Mouse (Mus musculus): Measurements from ENCODE around the gene Hnrnpc. TPM values are rescaled to one million over a fixed set of nuclear protein-coding genes. Genes with fewer than 3 reads are reported as not detected.

Hnrnpc gene
- total RNA-seq (2021) = 100 to 1,000 TPM; 139 to 142 TPM
- long read RNA-seq, experiment 1, transcript Hnrnpc-207 (8 exons, 1,301 nt) = minor isoform, 7 of 83 reads
- long read RNA-seq, experiment 1, transcript Hnrnpc-211 (9 exons, 1,691 nt) = minor isoform, 13 of 83 reads
- long read RNA-seq, experiment 1, transcript Hnrnpc-205 (9 exons, 2,617 nt) = major isoform, 16 of 83 reads
- long read RNA-seq, experiment 1, partial matches to known transcripts = 15 of 83 reads
- long read RNA-seq, experiment 1, other reads (novel, unspliced or antisense) = 21 of 83 reads
- long read RNA-seq, experiment 2, transcript Hnrnpc-205 (9 exons, 2,617 nt) = major isoform, 5 of 47 reads
- long read RNA-seq, experiment 2, transcript Hnrnpc-207 (8 exons, 1,301 nt) = major isoform, 5 of 47 reads
- long read RNA-seq, experiment 2, partial matches to known transcripts = 24 of 47 reads
- long read RNA-seq, experiment 2, other reads (novel, unspliced or antisense) = 9 of 47 reads

DNA sequence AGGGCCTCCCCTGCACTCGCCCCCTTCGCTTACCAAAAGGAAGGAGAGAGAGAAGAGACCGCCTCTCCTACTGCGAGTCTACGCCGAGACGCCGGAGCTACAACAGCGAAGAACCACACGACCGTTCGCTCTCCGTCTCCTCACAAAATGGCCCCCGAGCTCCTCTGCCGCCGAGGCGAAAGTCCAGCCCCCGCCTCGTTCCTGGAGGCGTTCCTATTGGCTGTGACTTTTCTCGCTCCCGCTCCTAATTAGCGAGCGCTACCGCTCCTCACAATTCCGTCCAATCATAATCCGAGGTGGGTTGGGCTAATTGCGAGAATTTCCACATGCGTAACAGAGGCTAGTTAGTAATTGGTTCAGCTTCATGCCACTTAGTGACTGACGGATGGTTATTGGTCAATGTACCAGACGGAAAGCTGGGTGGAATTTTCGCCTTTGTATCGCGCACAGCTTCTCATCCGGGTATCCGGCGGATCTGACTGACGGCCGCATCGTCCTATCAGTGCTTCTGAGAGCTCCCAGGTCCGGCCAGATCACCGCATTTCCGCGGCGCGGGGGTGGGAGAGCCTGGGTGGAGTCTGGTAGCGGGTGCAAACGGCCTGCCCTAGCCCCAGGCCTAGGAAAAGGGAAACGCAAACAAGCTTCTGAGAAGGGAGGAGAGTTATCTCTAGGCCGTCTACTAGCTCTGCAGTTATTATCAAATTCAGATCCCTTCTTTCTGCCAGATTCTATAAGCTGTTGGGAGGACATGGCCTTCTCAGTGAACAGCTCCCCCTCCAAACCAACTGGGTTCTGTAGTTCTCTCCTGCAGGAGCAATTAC, at the start of gene Hnrnpc:
Gene Hnrnpc (minus strand): TSS at position 173 of the 821 bp plus-strand sequence.
- peak; percentile 100 for DNase-seq

DNA sequence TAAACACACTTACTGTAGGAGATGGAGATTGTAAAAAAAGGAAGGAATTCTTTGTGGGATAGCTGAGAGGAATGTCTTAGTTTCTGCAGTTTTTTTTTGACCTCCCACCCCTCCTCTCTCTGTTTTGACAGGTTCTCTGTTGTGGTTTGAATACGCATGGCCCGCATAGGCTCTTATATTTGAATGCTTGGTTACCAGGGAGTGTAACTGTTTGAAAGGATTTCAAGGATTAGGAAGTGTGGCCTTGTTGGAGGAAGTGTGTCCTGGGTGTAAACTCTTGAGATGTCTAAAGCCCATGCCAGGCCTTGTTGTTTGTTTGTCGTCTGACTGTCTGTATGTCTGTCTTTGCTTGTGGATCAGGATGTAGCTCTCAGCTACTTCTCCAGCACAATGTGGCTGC, 48.8 kb upstream of the Hnrnpc start:
- no peak for DNase-seq

DNA sequence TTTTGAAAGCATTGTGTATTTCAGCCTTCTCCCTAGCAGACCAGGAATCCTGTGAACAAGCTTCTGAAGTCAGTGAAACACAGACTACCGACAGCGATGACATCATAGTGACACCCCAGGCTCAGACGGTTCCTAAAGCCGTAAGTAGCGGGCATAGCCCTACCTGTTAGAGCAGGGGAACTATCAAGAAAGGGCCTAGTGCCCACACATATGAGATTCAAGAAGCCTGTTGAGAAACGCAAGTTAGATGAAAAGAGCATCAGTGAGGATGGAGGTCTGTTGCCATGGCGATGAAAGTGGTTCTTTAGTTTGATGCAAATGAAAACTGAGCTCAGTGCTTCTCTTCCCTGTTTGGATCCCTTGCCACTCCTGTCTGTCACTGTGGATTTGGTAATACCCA, 48.4 kb upstream of the Hnrnpc start:
- DNase-seq = no peak

DNA sequence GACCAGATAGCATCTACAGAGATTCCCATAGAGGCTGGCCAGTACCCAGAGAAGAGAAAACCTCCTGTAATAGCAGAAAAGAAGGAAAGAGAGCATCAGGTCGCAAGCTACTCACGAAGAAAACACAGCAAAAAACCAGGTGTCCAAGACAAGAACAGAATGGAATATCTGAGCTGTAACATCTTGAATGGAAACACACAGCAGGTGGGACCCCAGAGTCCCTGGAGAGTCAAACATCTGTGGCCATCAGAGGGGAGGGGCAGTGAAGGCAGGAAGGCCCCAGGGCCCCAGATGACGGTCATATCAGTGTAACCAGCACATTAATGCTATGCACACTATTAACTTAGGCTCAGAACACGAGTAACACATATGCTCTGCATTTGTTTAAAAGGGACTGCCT, 46.1 kb upstream of the Hnrnpc start:
- no peak for DNase-seq

DNA sequence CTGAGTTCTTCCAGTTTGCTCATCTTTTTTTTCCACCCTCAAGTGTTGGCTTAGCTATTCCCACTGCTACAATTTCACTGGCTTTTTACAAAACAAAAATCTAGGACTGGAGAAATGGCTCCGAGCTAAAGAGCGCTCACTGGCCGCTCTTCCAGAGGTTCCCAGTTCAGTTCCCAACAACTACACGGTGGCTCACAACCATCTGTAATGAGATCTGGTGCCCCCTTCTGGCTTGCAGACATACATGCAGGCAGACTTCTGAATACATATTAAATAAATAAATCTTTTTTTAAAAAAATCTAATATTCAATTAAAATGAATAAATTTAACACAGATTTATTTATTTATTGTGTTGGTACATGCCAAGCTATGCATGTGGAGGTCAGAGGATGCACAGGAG, 42.7 kb upstream of the Hnrnpc start:
- DNase-seq = peak in 1 of 2 experiments; percentile 11

DNA sequence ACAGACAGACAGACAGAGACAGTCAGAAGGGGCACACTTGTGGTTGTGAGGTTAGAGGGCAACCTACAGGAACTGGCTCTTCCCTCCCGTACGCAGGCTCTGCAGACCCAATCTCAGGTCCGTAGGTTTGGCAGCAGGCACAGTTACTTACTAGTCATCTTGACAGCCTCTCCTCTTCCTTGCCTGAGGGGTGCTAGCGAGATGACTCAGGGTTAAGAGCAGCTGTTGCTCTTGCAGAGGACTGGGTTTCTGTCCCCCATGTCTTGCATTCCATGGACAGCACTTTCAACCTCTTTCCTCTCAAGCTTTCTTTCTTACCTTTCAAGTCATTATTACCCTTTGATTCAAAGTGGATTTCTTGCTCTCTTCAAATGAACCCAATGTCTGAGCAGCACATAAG, 40.3 kb upstream of the Hnrnpc start:
- no peak for DNase-seq

DNA sequence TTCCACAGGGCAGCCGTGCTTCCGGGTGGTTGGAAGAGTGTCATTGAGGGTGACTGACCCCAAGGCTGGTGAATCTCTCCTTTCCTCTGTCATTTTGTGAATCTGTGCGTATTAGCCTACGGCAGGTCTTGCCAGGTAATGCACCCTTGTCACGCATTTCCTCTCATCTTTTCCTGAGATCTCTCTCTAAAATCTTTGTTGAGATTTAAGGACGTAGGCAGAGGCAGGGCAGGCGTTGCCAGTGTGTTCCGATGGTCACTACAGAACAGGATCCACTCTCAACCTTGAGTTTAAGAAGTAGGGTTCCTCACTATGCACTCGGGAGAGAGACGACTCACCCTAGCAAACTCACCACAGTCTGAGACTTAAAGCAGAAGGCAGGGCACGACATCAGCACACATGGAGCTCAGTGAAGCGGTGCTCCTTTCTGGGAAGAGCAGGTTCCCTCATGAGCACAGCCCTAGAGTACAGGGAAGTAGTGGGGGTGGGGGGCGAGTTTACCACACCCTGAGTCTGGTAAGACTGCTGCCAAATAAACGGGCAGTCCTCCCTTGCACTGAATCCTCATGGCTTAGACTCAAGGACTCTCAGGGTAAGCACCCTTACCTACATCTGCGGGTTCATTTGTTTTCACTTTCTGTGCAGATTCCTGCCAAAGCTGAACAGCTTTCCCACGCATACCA, 37.8 kb upstream of the Hnrnpc start:
- peak in 1 of 2 experiments; percentile 7 for DNase-seq

DNA sequence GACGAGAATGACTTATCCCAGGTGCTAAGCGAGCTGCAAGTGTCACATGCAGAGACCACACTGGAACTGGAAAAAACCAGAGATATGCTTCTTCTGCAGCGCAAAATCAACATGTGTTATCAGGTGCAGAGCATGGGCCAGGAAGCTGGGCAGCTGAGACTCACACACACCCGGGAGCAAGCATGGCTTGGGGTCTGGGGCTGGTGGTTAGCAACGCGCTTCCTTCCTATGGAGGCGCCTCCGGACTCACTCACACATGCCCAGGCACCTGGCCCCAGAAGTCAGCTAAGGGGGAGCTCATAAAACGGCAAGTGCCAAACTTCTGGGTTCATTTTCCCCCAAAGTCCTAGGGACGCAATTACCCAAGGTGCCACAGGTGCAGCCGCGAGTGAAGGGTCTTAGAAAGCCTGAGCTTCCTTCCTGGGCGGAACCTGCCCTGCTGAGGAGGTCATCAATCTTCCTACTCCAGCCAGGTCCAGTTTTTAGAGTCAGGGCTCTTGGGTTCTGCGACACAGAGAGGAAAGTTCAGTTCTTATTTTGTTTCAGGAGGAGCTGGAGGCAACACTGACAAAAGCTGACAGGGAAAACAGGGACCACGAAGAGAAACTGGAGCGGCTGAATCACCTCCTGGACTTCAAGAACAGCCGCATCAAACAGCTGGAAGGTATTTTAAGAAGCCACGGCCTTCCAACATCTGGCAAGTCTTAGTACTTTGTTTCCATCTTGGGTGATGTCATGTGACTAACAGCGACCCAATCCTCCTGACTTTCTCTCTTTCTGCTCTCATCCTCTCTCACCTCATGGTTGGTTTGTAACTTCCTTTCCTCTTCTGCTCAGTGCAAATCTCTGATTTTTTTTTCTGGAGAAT, 37.0 kb upstream of the Hnrnpc start:
- no peak for DNase-seq

DNA sequence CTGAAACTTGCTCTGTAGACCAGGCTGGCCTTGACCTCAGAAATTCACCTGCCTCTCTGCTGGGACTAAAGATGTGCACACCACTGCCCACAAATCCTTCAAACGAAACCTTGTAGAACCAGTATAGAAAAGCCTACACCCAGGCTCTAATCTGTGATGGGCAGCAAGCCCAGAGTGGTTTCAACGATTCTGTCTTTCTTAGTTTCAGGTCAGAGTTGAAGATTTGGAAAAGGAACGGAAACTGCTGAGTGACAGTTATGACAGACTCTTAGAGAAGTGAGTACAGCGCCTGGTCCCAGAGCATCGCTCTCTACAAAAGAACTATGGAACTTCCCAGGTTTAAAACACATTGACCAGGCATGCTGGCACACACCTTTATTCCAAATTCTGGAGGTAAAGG, 29.8 kb upstream of the Hnrnpc start:
- DNase-seq = peak in 1 of 2 experiments; percentile 20

DNA sequence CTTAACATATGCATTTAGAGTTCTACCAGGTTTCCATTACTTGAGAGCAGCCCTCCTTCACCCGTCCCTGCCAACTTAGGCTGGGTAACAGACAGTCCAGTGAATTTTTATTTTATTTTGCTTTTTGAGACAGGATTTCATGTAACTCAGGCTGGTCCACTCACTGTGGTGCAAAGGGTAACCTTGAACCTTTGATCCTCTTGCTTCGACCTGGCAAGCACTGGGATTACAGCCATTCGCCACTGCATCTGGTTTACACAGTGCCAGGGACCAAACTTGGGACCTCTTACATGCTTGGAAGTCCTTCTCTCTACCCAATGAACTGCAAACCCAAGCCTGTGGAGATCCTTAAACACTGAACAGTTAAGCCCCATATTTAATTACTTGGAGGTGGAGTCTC, 20.8 kb upstream of the Hnrnpc start:
- DNase-seq = no peak

DNA sequence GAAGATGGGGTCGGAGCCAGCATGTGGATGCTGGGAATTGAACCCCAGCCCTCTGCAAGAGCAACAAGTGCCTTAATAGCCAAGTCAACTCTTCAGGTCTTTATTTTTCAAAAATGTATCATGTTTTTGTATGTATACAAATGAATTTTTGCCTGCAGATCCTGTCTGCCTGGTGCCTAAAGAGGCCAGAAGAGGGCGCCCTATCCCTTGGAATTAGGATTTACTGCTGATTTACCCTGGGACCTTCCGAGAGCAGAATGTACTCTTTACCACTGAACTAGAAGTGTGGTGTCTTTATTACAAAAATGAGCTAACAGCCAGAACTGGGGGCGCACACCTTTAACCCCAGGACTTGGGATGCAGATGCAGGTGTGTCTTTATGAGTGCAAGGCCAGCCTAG, 20.1 kb upstream of the Hnrnpc start:
- peak; percentile 52 to 77 for DNase-seq

DNA sequence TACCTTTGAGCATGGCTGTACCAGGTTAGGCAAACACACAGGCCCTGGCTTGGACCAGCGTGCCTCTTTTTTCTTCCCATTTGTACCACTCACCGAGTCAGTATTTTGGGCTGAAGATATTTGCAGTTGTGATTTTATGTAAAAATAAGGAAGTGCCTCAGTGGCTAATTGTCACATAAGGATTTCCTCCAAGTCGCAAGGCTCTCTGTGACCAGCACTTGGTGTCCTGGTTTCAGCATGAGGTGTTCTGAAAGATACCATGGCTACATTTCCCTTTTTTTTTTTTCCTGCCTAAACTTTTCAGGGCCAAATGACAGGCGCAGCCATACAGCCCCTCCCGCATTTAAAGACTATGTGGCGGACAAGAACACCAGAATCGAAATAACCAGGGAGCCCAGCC, 16.3 kb upstream of the Hnrnpc start:
- DNase-seq = peak in 1 of 2 experiments; percentile 18

DNA sequence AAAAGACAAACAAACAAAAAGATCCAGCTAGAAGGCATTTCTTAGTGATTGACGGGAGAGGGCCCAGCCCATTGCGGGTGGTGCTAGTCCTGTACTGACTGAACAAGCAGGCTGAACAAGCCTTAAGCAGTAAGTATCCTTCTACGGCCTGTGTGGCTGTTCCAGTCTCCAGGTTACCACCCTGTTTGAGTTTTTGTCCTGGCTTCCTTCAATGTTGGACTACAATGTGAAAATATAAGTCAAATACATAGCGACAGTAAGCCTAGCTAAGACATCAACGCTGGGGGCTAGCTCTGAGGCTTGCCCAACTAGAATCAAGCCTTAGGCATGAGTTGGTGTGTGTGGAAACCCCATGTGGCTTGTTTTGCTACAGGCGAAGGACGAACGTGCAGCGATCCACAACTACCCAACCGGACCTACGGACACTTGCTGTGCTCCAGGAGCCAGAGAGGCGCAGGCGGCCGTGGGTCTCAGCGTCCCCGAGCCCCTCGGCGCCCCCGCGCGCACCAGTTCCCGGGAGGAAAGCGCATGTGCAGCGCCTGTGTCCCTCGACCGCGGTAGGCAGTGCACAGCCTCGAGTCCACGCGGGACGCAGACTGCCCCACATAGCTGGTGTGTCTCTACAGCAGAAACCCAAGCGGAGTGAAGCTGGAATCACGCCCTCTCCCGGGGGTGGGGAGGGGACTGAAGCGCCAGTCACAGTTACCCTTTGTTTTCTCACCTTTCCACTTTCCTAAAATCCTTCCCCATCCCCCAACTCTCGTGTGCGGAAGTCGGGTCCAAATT, 15.2 kb upstream of the Hnrnpc start:
- peak; percentile 37 to 53 for DNase-seq

DNA sequence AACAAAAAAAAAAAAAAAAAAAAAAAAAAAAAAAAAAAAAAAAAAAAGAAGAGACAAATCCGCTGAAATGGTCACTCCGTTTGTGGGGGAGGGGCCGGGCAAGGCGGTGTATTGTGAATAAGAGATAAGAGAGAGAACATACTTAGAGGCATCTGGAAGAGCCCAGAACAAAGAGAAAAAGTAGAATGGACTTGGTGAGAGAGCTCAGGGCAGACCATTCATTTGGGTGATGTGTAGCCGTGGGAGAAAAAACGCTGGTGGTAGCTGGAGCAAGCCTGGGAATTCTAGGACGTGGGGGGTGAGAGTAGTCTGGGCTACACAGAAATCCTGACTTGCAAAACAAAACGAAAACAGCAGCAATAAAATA, 14.6 kb upstream of the Hnrnpc start:
- DNase-seq = no peak

DNA sequence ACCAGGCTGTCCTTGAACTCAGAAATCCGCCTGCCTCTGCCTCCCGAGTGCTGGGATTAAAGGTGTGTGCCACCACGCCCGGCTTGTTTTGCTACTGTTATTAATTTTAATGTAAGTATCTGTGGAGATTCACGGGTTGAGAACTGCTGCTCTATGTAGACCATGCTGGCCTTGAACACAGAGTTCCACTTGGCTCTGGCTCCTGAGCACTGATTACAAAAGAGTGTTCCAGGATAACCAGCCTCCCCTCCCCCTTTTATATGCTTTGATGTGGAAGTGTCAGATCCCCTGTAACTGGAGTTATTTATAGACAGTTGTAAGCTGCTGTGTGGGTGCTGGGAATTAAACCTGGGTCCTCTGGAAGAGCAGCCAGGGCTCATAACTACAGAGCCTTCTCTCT, 13.4 kb upstream of the Hnrnpc start:
- no peak for DNase-seq

DNA sequence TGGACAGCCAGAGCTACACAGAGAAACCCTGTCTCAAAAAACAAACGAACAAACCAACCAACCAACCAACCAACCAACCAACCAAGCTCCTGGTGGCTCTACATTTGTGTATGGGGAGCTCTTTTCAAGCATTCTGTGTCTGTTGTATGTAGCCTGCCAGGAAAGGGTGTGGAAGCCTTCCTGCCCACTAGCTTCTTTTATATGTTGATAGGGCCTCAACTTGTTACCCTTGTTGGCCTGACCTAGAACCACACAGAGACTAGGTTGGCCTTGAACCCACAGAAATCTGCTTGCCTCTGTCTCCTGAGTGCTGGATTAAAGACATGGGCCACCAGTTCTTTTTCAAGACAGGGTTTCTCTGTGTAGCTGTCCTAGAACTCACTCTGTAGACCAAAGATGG, 10.3 kb upstream of the Hnrnpc start:
- DNase-seq = no peak

DNA sequence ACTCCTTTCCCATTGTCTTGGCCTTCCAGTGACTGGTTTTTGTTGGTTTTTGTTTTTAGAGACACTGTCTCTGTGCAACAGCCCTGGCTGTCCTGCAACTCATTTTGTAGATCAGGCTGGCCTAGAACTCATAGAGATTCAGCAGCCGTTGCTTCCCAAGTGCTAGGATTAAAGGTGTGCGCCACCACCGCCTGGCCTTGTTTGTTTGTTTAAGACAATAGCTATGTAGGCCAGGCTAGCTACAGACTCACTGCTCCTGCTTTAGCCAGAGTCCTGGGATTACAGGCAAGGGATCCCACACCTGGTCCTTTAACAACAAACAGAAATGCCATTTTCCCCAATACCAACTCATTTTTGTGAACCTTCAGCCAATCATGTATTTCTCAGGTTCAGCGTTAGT, 6.5 kb upstream of the Hnrnpc start, which contains the start of gene Rpgrip1:
Gene Rpgrip1 (plus strand): TSS at position 359 of the 400 bp plus-strand sequence.
- DNase-seq = no peak

DNA sequence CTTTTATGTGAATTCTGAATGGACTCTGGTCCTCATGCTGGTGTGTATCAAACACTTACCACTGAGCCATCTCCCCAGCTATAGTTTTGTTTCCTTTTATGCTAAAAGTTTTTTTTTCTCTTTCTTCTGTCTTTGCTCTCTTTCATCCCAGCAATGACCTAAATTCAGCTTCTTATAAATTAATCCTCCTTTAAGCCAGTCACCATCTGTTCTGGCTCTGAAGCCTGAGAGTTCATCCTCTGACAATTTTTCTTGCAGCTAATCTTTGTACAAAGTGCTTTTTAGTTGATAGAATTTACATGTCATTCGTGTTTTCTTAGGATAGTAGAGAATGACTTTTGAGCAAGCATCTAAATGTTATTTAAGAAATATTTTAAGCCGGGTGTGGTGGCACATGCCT, 4.2 kb upstream of the Hnrnpc start:
- no peak for DNase-seq

DNA sequence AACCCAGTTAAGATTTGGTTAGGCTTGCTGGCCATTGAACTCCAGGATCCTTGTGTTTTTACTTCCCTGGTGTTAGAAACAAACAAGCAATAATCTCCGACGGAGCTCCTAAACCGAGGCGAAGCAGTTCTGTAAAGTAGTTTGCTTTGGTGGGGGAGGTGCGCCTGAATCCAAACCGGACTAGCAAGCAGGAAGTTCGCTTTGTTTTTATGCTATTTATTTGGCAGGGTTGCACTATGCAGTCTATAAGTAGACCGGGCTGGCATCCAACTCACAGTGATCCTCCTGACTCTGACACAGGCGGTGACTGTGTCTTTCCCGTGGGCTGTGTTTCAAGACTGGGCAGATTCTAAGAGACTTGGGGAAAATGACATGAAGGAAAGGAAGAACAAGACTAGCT, 2.9 kb upstream of the Hnrnpc start:
- DNase-seq = peak; percentile 58 to 66

DNA sequence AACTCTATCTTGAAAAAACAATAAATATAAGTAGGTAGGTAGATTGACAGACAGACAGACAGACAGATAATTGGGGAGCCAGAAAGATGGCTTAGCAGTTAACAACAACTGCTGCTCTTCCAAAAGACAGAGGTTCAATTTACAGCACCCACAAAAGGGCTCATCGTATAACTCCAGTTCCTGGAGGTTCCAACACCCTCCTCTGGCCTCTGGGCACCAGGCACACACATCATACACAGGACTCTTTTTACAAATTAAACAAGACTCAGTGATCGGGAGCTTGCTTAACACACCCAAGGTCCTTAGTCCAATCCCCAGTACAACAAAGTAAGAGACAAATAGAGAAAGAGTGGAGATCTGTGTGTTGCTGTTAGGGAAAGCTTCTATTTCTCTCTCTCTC, 1.5 kb upstream of the Hnrnpc start:
- DNase-seq = no peak

Measured in heart, adult 18-20 months (tissue).